Mouse (Mus musculus) G1E (cell line): ENCODE measurements around the gene Cadps. TPM values are rescaled to one million over a fixed set of nuclear protein-coding genes. Genes with fewer than 3 reads are reported as not detected.

Experiments used
- ATAC-seq: 2 replicates; pipeline ENCODE4 v1.8.0; 2016; ENCODE audit warnings: mild to moderate bottlenecking; ENCODE audit not compliant: insufficient number of reproducible peaks, poor library complexity, low FRiP score, severe bottlenecking; ENCODE audit errors: extremely low read depth
- DNase-seq: peaks from one replicate; pipeline ENCODE4 v3.0.0; 2012; ENCODE audit warnings: low spot score
- H3K27me3 ChIP-seq: 2 replicates; pipeline ENCODE4 v1.6.1; 2012; ENCODE audit warnings: mild to moderate bottlenecking, low read length, inconsistent platforms; ENCODE audit not compliant: insufficient read depth
- H3K36me3 ChIP-seq: replicated peaks from 2 replicates; pipeline ENCODE3; 2012; ENCODE audit warnings: mild to moderate bottlenecking, inconsistent platforms
- H3K4me1 ChIP-seq: 2 replicates; pipeline ENCODE4 v1.6.1; 2012; ENCODE audit warnings: low read depth, low read length, inconsistent platforms, mixed read lengths; ENCODE audit not compliant: insufficient read depth
- H3K4me3 ChIP-seq: 2 replicates; pipeline ENCODE4 v1.5.1; 2012; ENCODE audit warnings: low read depth, mild to moderate bottlenecking, inconsistent platforms, low read length, moderate library complexity, mixed read lengths
- H3K9me3 ChIP-seq: replicated peaks from 2 replicates; pipeline ENCODE4 v1.6.1; 2012; ENCODE audit warnings: inconsistent platforms
- CTCF ChIP-seq: IDR thresholded peaks from 2 replicates; pipeline ENCODE4 v1.5.1; 2012; ENCODE audit warnings: low read depth, low read length, inconsistent platforms, mixed read lengths
- GATA1 ChIP-seq: IDR thresholded peaks from 2 replicates; pipeline ENCODE4 v1.6.1; 2012; ENCODE audit warnings: borderline replicate concordance, low read length, inconsistent platforms, mixed read lengths
- GATA2 ChIP-seq: IDR thresholded peaks from 2 replicates; pipeline ENCODE4 v1.6.1; 2012; ENCODE audit warnings: low read depth, low read length, inconsistent platforms, borderline replicate concordance
- POLR2AphosphoS5 ChIP-seq: IDR thresholded peaks from 2 replicates; pipeline ENCODE4 v1.6.1; 2012; ENCODE audit warnings: low read depth, low read length, inconsistent platforms; ENCODE audit not compliant: insufficient replicate concordance
- TAL1 ChIP-seq: conservative IDR thresholded peaks from 2 replicates; pipeline ENCODE4 v1.6.1; 2012; ENCODE audit warnings: low read depth, low read length, inconsistent platforms, mixed read lengths
- polyA plus RNA-seq: library from polyadenylated mRNA; stranded (reverse); fragments of >175 nt; gene quantifications from 2 replicates; pipeline ENCODE4 v1.2.3, GENCODE M21; 2012
- total RNA-seq, 2 experiments: library from RNA; stranded (forward) in 1 of 2; stranded (reverse) in 1 of 2; fragments of 200-1000 nt in 1 of 2; fragments of >200 nt in 1 of 2; fragmentation: Nextera tagmentation in 1 of 2; gene quantifications; 2 replicates each; pipeline ENCODE4 v1.2.3; 2014 to 2017

The Cadps gene
- not detected in 2 replicates for total RNA-seq (2014; fragmentation: Nextera tagmentation)
- 0.38 and 0.41 TPM in 2 replicates for total RNA-seq (2017)
- not detected in 2 replicates for polyA plus RNA-seq

DNA sequence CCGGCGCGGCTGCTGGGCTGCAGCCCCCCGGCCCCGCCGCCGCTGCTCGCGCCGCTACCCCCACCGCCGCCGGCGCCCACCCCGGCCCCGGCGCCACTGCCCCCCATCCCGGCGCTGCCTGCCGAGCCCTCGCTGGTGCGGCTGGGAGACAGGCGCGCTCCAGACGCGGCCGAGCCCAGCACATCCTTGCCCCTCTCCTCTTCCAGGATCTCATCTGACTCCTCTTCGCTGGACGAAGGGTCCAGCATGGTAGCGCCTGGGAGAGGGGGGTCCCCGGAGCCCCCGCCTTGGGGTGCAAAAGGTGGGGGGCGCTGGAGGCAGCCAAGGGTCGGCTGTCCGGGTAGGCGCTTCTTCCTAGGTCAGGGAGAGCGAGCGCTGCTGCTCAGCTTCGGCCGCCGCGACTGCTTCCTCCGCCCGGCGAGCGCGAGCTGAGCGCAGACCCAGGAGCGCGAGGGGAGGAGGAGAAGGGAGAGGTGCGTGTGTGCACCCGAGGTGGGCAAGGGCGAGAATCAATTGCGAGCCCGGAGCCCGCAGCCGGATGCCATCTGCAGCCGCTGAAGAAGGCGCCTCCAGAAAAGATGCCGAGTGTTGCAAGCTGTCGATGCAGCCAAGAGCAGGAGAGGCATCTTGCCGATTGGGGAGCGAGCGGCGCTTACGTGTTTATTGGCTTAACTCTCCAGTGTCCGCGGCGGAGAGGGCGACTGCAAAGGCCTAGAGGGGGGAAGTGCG lies at the start of gene Cadps:
TSS of gene Cadps (minus strand) at position 589 of the 729 bp plus-strand sequence.
- Histone ChIP-seq H3K27me3 (no peaks in the 10 kb centered on the region), H3K4me1 (no peaks in the 10 kb centered on the region), H3K9me3 (peaks cover 14% of the 10 kb centered on the region), H3K4me3 (no peak within 1 kb of the TSS; the same call in 1 of the 2 replicates), H3K36me3 (no peaks in the 10 kb centered on the region)
- no peak for DNase-seq
- TF ChIP-seq POLR2AphosphoS5 (no peak), TAL1 (no peak), GATA2 (no peak), GATA1 (no peak), CTCF (no peak)
- no peak for ATAC-seq

- DNase-seq = no peak
- TF ChIP-seq GATA2 (no peak), POLR2AphosphoS5 (no peak), CTCF (no peak), GATA1 (no peak), TAL1 (no peak)
- Histone ChIP-seq H3K27me3 (no peaks in the 10 kb centered on the region), H3K4me3 (no peak overlapping the region), H3K36me3 (no peaks in the 10 kb centered on the region), H3K9me3 (no peaks in the 10 kb centered on the region), H3K4me1 (no peaks in the 10 kb centered on the region)
- ATAC-seq = no peak
Observed at GRCm38 (mm10) chr14:12869605-12870004, 46.7 kb upstream of the Cadps start.

DNA sequence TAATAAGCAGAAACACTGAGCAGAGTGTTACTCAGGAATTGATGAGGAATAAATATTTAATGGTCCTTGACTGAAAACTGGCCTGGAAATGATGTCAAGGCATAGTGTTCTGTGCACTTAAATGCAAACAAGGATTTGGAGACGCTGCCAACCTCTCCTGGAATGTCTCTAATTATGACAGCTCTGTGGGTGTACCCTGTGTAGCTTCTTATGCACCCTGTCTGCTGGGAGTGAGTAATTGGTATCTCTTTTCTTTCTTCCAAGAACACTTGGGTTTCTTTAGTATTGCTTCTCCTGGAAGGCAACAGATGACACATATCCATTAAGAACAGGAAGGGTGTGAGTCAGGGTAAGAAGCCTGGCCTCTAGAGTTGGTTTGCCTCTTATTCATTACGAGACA lies 42.4 kb upstream of the Cadps start:
- no peaks in the 10 kb centered on the region for H3K27me3 ChIP-seq
- no peak for TF ChIP-seq POLR2AphosphoS5
- TF ChIP-seq TAL1 = no peak
- no peak for TF ChIP-seq CTCF
- TF ChIP-seq GATA2 = no peak
- no peak for TF ChIP-seq GATA1
- no peaks in the 10 kb centered on the region for H3K36me3 ChIP-seq
- DNase-seq (no peak), ATAC-seq (no peak)
- H3K9me3 ChIP-seq = no peaks in the 10 kb centered on the region
- H3K4me1 ChIP-seq = no peaks in the 10 kb centered on the region
- no peak overlapping the region for H3K4me3 ChIP-seq

- no peak for TF ChIP-seq GATA1
- TF ChIP-seq TAL1 = no peak
- TF ChIP-seq POLR2AphosphoS5 = no peak
- TF ChIP-seq CTCF = no peak
- no peak for TF ChIP-seq GATA2
- DNase-seq = no peak
- Histone ChIP-seq H3K4me3 (no peak overlapping the region), H3K27me3 (no peaks in the 10 kb centered on the region), H3K36me3 (no peaks in the 10 kb centered on the region), H3K9me3 (no peaks in the 10 kb centered on the region), H3K4me1 (no peaks in the 10 kb centered on the region)
- ATAC-seq = no peak
Observed at GRCm38 (mm10) chr14:12843860-12844259, 21.0 kb upstream of the Cadps start.

DNA sequence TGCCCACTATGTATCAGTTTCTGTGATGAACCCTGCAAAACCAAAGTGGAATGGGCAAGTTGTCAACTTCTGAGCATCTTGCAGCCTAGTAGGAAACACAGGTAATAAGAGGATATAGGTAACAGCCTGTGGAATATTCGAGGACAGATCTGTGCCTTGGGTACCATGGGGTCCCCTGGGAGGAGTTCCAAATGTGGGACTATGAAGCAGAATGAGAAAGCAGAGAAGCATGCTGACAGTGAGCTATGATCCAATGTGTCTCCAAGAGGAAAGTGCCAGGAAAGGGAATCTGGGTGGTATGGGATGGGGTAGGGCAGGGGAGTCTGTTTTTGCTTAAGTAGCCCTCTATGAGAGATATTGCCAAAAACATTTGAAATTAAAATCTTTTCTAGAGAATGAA lies 16.6 kb upstream of the Cadps start:
- no peaks in the 10 kb centered on the region for H3K27me3 ChIP-seq
- TF ChIP-seq POLR2AphosphoS5 = no peak
- TF ChIP-seq GATA2 = no peak
- no peak for TF ChIP-seq TAL1
- TF ChIP-seq CTCF = no peak
- no peak for TF ChIP-seq GATA1
- no peak for DNase-seq
- H3K4me3 ChIP-seq = no peak overlapping the region
- H3K4me1 ChIP-seq = no peaks in the 10 kb centered on the region
- H3K9me3 ChIP-seq = no peaks in the 10 kb centered on the region
- no peak for ATAC-seq
- H3K36me3 ChIP-seq = no peaks in the 10 kb centered on the region

- Histone ChIP-seq H3K4me1 (no peaks in the 10 kb centered on the region), H3K36me3 (no peaks in the 10 kb centered on the region), H3K4me3 (no peak overlapping the region), H3K27me3 (no peaks in the 10 kb centered on the region), H3K9me3 (no peaks in the 10 kb centered on the region)
- ATAC-seq (no peak), DNase-seq (no peak)
- TF ChIP-seq TAL1 = no peak
- no peak for TF ChIP-seq CTCF
- no peak for TF ChIP-seq GATA2
- no peak for TF ChIP-seq GATA1
Observed at GRCm38 (mm10) chr14:12838949-12839348, 16.1 kb upstream of the Cadps start.
